Mouse (Mus musculus): ENCODE data around the gene Mgp. TPM values are rescaled to one million over a fixed set of nuclear protein-coding genes. Genes with fewer than 3 reads are reported as not detected.

Mgp gene
- polyA plus RNA-seq, 1 experiment from 2014 or later: 0.50 TPM

DNA sequence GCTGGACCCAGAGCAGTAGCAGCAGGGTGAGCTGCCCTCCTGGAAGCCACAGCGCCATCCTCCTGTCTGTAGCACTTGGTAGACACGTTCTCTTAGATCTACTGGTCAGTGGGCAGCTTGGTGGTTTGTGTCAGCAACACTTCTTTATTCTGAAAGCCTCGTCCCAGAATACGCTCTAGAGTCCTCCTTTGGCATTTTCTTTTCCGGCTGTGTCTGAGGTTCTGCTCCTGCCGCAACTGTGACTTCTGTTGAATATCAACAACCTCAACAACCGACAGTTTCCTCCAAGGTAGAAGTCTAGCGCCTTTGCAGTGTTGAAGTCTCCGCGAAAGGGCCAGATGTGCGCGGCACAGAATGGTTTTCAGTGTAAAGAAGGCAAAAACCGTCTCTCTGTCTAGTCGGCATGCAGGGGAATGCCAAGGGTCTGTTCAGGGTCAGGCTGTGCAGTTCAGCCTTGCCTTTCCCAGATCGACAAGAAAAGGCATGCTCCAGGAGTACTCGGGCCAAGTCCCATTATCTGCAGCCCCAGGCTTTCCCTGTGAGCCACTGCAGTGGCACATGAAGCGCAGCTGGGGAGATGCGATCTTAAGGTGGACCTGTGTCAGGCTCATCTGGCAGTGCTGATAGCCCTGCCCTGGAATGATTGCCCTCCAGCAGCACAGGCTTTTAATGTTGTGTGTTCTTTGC, 18.3 kb downstream of the Mgp start, which contains the start of gene Art4:
Art4 (minus strand) TSS at position 548 of the 687 bp plus-strand sequence.
- Histone ChIP-seq H3K4me1 (peaks cover 10% of the 10 kb centered on the region), H3K27me3 (ENCODE audit: poor library complexity, severe bottlenecking) (no peaks in the 10 kb centered on the region), H3K4me3 (peak within 1 kb of the TSS; percentile 13; the same call in 1 of the 2 replicates), H3K36me3 (replicated peaks) (no peaks in the 10 kb centered on the region), H3K27ac (peak within 1 kb of the TSS; percentile 56), H3K9me3 (no peaks in the 10 kb centered on the region)
- DNase-seq (ENCODE audit: extremely low spot score, low spot score): no peak
- WGBS: 81% methylated on average over 18 of the region's 18 CpGs

- peaks cover 13% of the 10 kb centered on the region for H3K4me1 ChIP-seq
- no peak for DNase-seq (ENCODE audit: extremely low spot score, low spot score)
- peak overlapping the region; percentile 22 for H3K4me3 ChIP-seq
- WGBS: 75% methylated on average over 14 of the region's 14 CpGs
- H3K9me3 ChIP-seq: no peaks in the 10 kb centered on the region
- no peaks in the 10 kb centered on the region for H3K27me3 ChIP-seq (ENCODE audit: poor library complexity, severe bottlenecking)
- H3K36me3 ChIP-seq (replicated peaks): no peaks in the 10 kb centered on the region
- peak overlapping the region; percentile 40; the same call in 1 of the 2 replicates for H3K27ac ChIP-seq
These were observed 19.5 kb downstream of the Mgp start for GRCm38 (mm10) chr6:136856071-136856636.

- Histone ChIP-seq H3K36me3 (replicated peaks) (no peaks in the 10 kb centered on the region), H3K27me3 (ENCODE audit: poor library complexity, severe bottlenecking) (no peaks in the 10 kb centered on the region), H3K27ac (no peak overlapping the region), H3K9me3 (no peaks in the 10 kb centered on the region), H3K4me1 (peaks cover 13% of the 10 kb centered on the region), H3K4me3 (no peak overlapping the region)
- DNase-seq (ENCODE audit: extremely low spot score, low spot score): no peak
- WGBS: 78% methylated on average over 2 of the region's 2 CpGs
These were observed 20.4 kb downstream of the Mgp start for GRCm38 (mm10) chr6:136855183-136855582.

GRCm38 (mm10) chr6:136854361-136854781, 21.3 kb downstream of the Mgp start:
- peaks cover 13% of the 10 kb centered on the region for H3K4me1 ChIP-seq
- no peak for DNase-seq (ENCODE audit: extremely low spot score, low spot score)
- no peak overlapping the region for H3K4me3 ChIP-seq
- H3K27me3 ChIP-seq (ENCODE audit: poor library complexity, severe bottlenecking): no peaks in the 10 kb centered on the region
- 96% methylated on average over 11 of the region's 11 CpGs for WGBS
- no peak overlapping the region for H3K27ac ChIP-seq
- no peaks in the 10 kb centered on the region for H3K9me3 ChIP-seq
- no peaks in the 10 kb centered on the region for H3K36me3 ChIP-seq (replicated peaks)

GRCm38 (mm10) chr6:136852762-136853161, 22.9 kb downstream of the Mgp start:
- Histone ChIP-seq H3K4me3 (no peak overlapping the region), H3K36me3 (replicated peaks) (no peaks in the 10 kb centered on the region), H3K27ac (peak overlapping the region; percentile 58; the same call in 1 of the 2 replicates), H3K9me3 (no peaks in the 10 kb centered on the region), H3K4me1 (peaks cover 13% of the 10 kb centered on the region), H3K27me3 (ENCODE audit: poor library complexity, severe bottlenecking) (no peaks in the 10 kb centered on the region)
- DNase-seq (ENCODE audit: extremely low spot score, low spot score): no peak
- 58% methylated on average over 3 of the region's 3 CpGs for WGBS

GRCm38 (mm10) chr6:136852348-136852747, 23.3 kb downstream of the Mgp start:
- Histone ChIP-seq H3K4me1 (peaks cover 9% of the 10 kb centered on the region), H3K27me3 (ENCODE audit: poor library complexity, severe bottlenecking) (no peaks in the 10 kb centered on the region), H3K36me3 (replicated peaks) (no peaks in the 10 kb centered on the region), H3K9me3 (no peaks in the 10 kb centered on the region), H3K4me3 (no peak overlapping the region), H3K27ac (peak overlapping the region; percentile 58; the same call in 1 of the 2 replicates)
- no peak for DNase-seq (ENCODE audit: extremely low spot score, low spot score)
- WGBS: 81% methylated on average over 4 of the region's 4 CpGs

GRCm38 (mm10) chr6:136850267-136850666, 25.4 kb downstream of the Mgp start:
- no peaks in the 10 kb centered on the region for H3K9me3 ChIP-seq
- H3K4me3 ChIP-seq: no peak overlapping the region
- DNase-seq (ENCODE audit: extremely low spot score, low spot score): no peak
- peaks cover 9% of the 10 kb centered on the region for H3K4me1 ChIP-seq
- no peak overlapping the region for H3K27ac ChIP-seq
- H3K27me3 ChIP-seq (ENCODE audit: poor library complexity, severe bottlenecking): no peaks in the 10 kb centered on the region
- no peaks in the 10 kb centered on the region for H3K36me3 ChIP-seq (replicated peaks)
- WGBS: 84% methylated on average over 6 of the region's 6 CpGs

- Histone ChIP-seq H3K27me3 (ENCODE audit: poor library complexity, severe bottlenecking) (no peaks in the 10 kb centered on the region), H3K4me3 (no peak overlapping the region), H3K36me3 (replicated peaks) (no peaks in the 10 kb centered on the region), H3K27ac (no peak overlapping the region), H3K4me1 (peaks cover 9% of the 10 kb centered on the region), H3K9me3 (no peaks in the 10 kb centered on the region)
- 83% methylated on average over 5 of the region's 5 CpGs for WGBS
- no peak for DNase-seq (ENCODE audit: extremely low spot score, low spot score)
These were observed 26.7 kb downstream of the Mgp start for GRCm38 (mm10) chr6:136848971-136849370.

DNA sequence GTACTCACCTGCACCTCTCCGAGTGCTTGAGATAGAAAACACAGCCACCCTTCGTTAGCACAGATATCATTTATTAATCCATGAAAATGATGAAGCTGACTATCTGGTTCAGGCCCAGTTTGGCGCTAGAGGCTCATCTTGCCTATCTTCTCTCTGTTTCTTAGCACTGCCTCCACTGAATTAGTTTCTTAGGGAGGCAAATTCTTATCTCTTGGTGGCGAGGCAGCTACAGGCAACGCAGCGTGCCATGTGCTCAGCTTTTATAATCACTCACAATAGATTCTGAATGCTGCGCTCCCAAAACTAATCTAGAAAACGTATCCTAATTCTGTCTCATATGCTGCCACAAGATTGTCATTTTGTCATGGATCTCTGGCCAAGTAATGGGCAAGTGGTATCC, 27.2 kb downstream of the Mgp start:
- H3K27me3 ChIP-seq (ENCODE audit: poor library complexity, severe bottlenecking): no peaks in the 10 kb centered on the region
- 91% methylated on average over 8 of the region's 8 CpGs for WGBS

GRCm38 (mm10) chr6:136847790-136848189, 27.8 kb downstream of the Mgp start:
- peak; percentile 51 for DNase-seq (ENCODE audit: extremely low spot score, low spot score)
- Histone ChIP-seq H3K4me1 (peaks cover 7% of the 10 kb centered on the region), H3K9me3 (no peaks in the 10 kb centered on the region), H3K4me3 (no peak overlapping the region), H3K27me3 (ENCODE audit: poor library complexity, severe bottlenecking) (no peaks in the 10 kb centered on the region), H3K27ac (no peak overlapping the region), H3K36me3 (replicated peaks) (no peaks in the 10 kb centered on the region)
- WGBS: 27% methylated on average over 2 of the region's 2 CpGs

More for the DNA sequence above, 27.2 kb downstream of the Mgp start:
- Histone ChIP-seq H3K36me3 (replicated peaks) (no peaks in the 10 kb centered on the region), H3K9me3 (no peaks in the 10 kb centered on the region), H3K27ac (no peak overlapping the region), H3K4me1 (peaks cover 9% of the 10 kb centered on the region), H3K4me3 (no peak overlapping the region)
- no peak for DNase-seq (ENCODE audit: extremely low spot score, low spot score)

DNA sequence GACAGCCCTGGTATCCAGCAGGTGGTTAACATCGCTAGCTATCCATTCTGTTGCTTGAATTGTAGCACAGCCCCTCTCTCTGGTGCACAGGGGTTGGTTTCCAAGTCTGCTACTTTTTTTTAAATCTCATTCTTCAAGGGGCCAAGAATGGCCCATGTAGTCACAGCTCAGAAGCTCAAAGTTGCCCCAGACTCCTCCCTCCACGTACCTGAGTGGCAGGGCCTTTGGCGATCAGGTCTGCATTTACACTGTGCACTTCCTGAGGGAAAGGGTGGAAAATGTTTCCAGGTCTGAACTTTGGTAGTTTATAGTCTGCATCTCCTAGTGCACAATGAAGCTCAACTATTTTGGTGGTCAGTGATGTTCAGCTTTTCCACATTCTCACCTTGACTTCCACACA, 28.4 kb downstream of the Mgp start:
- no peaks in the 10 kb centered on the region for H3K27me3 ChIP-seq (ENCODE audit: poor library complexity, severe bottlenecking)
- H3K36me3 ChIP-seq (replicated peaks): no peaks in the 10 kb centered on the region
- H3K4me3 ChIP-seq: no peak overlapping the region
- peaks cover 2% of the 10 kb centered on the region for H3K4me1 ChIP-seq
- no peak for DNase-seq (ENCODE audit: extremely low spot score, low spot score)
- H3K9me3 ChIP-seq: no peaks in the 10 kb centered on the region
- WGBS: 89% methylated on average over 3 of the region's 3 CpGs
- no peak overlapping the region for H3K27ac ChIP-seq

DNA sequence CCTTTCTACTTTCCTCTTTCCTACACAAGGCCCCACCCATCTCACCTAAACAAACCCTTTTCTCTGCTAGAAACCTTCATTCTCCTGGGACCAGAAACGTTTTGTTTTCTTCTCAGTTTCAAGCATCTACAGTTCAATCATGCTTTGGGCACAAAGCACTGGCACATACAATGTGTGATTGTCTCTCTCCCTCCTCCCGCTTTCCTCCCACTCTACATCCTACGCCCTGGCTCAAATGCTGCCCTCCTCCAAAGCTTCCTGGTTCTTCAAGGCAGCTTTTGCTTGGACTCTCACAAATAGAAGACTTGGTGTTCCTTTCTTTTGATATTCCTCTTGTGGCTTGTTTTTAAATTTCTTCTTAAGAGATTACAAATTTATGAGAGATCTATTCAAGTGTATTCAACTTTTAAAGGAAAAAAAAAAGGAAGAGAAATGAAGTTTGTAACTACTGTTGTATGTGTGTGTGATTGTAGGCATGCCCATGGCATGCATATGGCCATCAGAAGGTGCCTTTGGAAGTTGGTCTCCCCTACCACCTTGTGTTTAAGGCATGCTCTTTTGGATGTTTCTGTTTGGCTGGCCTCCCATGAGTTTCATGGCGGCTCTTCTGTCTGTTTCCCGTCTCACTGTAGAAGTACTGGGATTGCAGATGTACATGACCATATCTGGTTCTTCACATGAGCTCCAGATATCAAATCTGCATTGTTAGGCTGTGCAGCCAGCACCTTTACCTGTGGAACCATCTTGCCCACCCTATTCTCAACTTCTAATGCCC, 29.7 kb downstream of the Mgp start:
- no peak overlapping the region for H3K4me3 ChIP-seq
- no peaks in the 10 kb centered on the region for H3K9me3 ChIP-seq
- H3K36me3 ChIP-seq (replicated peaks): no peaks in the 10 kb centered on the region
- H3K27me3 ChIP-seq (ENCODE audit: poor library complexity, severe bottlenecking): no peaks in the 10 kb centered on the region
- no peak for DNase-seq (ENCODE audit: extremely low spot score, low spot score)
- H3K4me1 ChIP-seq: no peaks in the 10 kb centered on the region
- 69% methylated on average over 5 of the region's 5 CpGs for WGBS
- H3K27ac ChIP-seq: no peak overlapping the region

GRCm38 (mm10) chr6:136844903-136845302, 30.7 kb downstream of the Mgp start:
- Histone ChIP-seq H3K36me3 (replicated peaks) (no peaks in the 10 kb centered on the region), H3K27me3 (ENCODE audit: poor library complexity, severe bottlenecking) (no peaks in the 10 kb centered on the region), H3K4me1 (no peaks in the 10 kb centered on the region), H3K4me3 (no peak overlapping the region), H3K27ac (no peak overlapping the region), H3K9me3 (no peaks in the 10 kb centered on the region)
- WGBS: 70% methylated on average over 2 of the region's 2 CpGs
- DNase-seq (ENCODE audit: extremely low spot score, low spot score): no peak

Measured in forebrain, embryonic 10.5 days (tissue).